19 mouse cellular contexts compared by ENCODE assay signal in genomic region chr3:89332013-89332412, GRCm38 (mm10). TPM values are rescaled to one million over a fixed set of nuclear protein-coding genes. Genes with fewer than 3 reads are reported as not detected.
DNase-seq lines count a peak whose midpoint lies in the region; ATAC-seq and TF ChIP-seq lines count a peak whose summit lies in the region.
"Had no signal": no experiment of that assay in that cellular context is flagged by ENCODE, and none has a peak within 500 bp of the region (broad histone marks: within the 10 kb centered on the region; RNA-seq: fewer than 3 reads in every experiment).

No protein-coding gene starts in this region.

- H3K4me2 ChIP-seq in lung, embryonic 14.5 days = no peak overlapping the region
- no peak overlapping the region for H3K4me2 ChIP-seq in lung, postnatal 0 days (replicated peaks; ENCODE audit: low read depth, low read length)
- H3K4me2 ChIP-seq in forebrain, embryonic 13.5 days = no peak overlapping the region
- 0 out of 2 replicates have a peak overlapping the region, but pooled peaks have one; percentile 7 for H3K4me2 ChIP-seq in hindbrain, embryonic 15.5 days
- no peak overlapping the region for H3K4me2 ChIP-seq in stomach, postnatal 0 days (replicated peaks; ENCODE audit: low read depth)
- H3K4me2 ChIP-seq: embryonic facial prominence, embryonic 13.5 days; kidney, embryonic 15.5 days; lung, embryonic 15.5 days had no signal

- H3K9ac ChIP-seq in lung, embryonic 14.5 days = no peak overlapping the region
- no peak overlapping the region for H3K9ac ChIP-seq in lung, postnatal 0 days (replicated peaks; ENCODE audit: low read depth)
- no peak overlapping the region for H3K9ac ChIP-seq in forebrain, embryonic 13.5 days
- H3K9ac ChIP-seq in hindbrain, embryonic 15.5 days = no peak overlapping the region
- H3K9ac ChIP-seq in stomach, postnatal 0 days (ENCODE audit: low read length) = no peak overlapping the region
- H3K9ac ChIP-seq: embryonic facial prominence, embryonic 13.5 days; kidney, embryonic 15.5 days; lung, embryonic 15.5 days had no signal

- H3K4me1 ChIP-seq in lung, embryonic 14.5 days (ENCODE audit: insufficient read depth) = 0 out of 2 replicates have a peak, but pooled peaks cover 7% of the 10 kb centered on the region
- no peaks in the 10 kb centered on the region for H3K4me1 ChIP-seq in lung, postnatal 0 days (ENCODE audit: insufficient read depth, low read depth, low read length)
- H3K4me1 ChIP-seq in forebrain, embryonic 13.5 days = peaks cover 64% of the 10 kb centered on the region
- H3K4me1 ChIP-seq in hindbrain, embryonic 15.5 days (replicated peaks) = peaks cover 47% of the 10 kb centered on the region
- H3K4me1 ChIP-seq in stomach, postnatal 0 days (replicated peaks; ENCODE audit: control insufficient read depth, insufficient read depth) = no peaks in the 10 kb centered on the region

- TF ChIP-seq EP300 in lung, postnatal 0 days (IDR thresholded peaks at IDR 0.05) = no peak
- no peak for TF ChIP-seq EP300 in stomach, postnatal 0 days (optimal IDR thresholded peaks at IDR 0.05)

- peaks cover 25% of the 10 kb centered on the region for H3K36me3 ChIP-seq in lung, embryonic 14.5 days (ENCODE audit: insufficient read depth)
- H3K36me3 ChIP-seq in lung, postnatal 0 days (ENCODE audit: insufficient read depth, low read length) = peaks cover 4% of the 10 kb centered on the region; the same call in 1 of the 2 replicates
- H3K36me3 ChIP-seq in forebrain, embryonic 13.5 days (ENCODE audit: poor library complexity, severe bottlenecking) = peaks cover 19% of the 10 kb centered on the region
- H3K36me3 ChIP-seq in hindbrain, embryonic 15.5 days = no peaks in the 10 kb centered on the region
- H3K36me3 ChIP-seq in stomach, postnatal 0 days (ENCODE audit: control insufficient read depth, insufficient read depth, low read length) = 0 out of 2 replicates have a peak, but pooled peaks cover 2% of the 10 kb centered on the region

- peak; percentile 18 for DNase-seq in lung, embryonic 14.5 days
- no peak for DNase-seq in lung, postnatal 0 days (ENCODE audit: low spot score)
- DNase-seq in stomach, postnatal 0 days (ENCODE audit: low spot score) = no peak
- DNase-seq in ovary, postnatal 10 days (ENCODE audit: low spot score) = no peak
- DNase-seq: cerebellum, adult 9-11 months; gastrocnemius, postnatal 36 days had no signal

- no peaks in the 10 kb centered on the region; the same call in 1 of the 2 replicates for H3K27me3 ChIP-seq in lung, embryonic 14.5 days (ENCODE audit: insufficient read depth, low read length)
- H3K27me3 ChIP-seq in lung, postnatal 0 days (replicated peaks; ENCODE audit: insufficient read depth, low read length) = no peaks in the 10 kb centered on the region
- H3K27me3 ChIP-seq in forebrain, embryonic 13.5 days = no peaks in the 10 kb centered on the region
- no peaks in the 10 kb centered on the region for H3K27me3 ChIP-seq in hindbrain, embryonic 15.5 days
- H3K27me3 ChIP-seq in stomach, postnatal 0 days (ENCODE audit: control insufficient read depth, insufficient read depth, low read length) = no peaks in the 10 kb centered on the region
- H3K27me3 ChIP-seq: Patski had no signal

- 42% methylated on average over 10 of the region's 10 CpGs for WGBS in lung, embryonic 14.5 days
- WGBS in lung, postnatal 0 days = 44% methylated on average over 10 of the region's 10 CpGs
- WGBS in forebrain, embryonic 13.5 days = 32% methylated on average over 10 of the region's 10 CpGs
- 33% methylated on average over 10 of the region's 10 CpGs for WGBS in hindbrain, embryonic 15.5 days
- 55% methylated on average over 10 of the region's 10 CpGs for WGBS in stomach, postnatal 0 days

- no peak for TF ChIP-seq CTCF in lung, embryonic 14.5 days (IDR thresholded peaks at IDR 0.05; ENCODE audit: low read depth)
- no peak for TF ChIP-seq CTCF in lung, postnatal 0 days (IDR thresholded peaks at IDR 0.05)
- TF ChIP-seq CTCF in stomach, postnatal 0 days (IDR thresholded peaks at IDR 0.05; ENCODE audit: low read depth) = no peak

- no peaks in the 10 kb centered on the region for H3K9me3 ChIP-seq in lung, embryonic 14.5 days (ENCODE audit: low read depth, low read length)
- no peaks in the 10 kb centered on the region for H3K9me3 ChIP-seq in lung, postnatal 0 days (ENCODE audit: low read length)
- no peaks in the 10 kb centered on the region for H3K9me3 ChIP-seq in forebrain, embryonic 13.5 days (replicated peaks)
- H3K9me3 ChIP-seq in hindbrain, embryonic 15.5 days = no peaks in the 10 kb centered on the region
- no peaks in the 10 kb centered on the region for H3K9me3 ChIP-seq in stomach, postnatal 0 days (ENCODE audit: control insufficient read depth, low read length)
- H3K9me3 ChIP-seq: embryonic facial prominence, embryonic 13.5 days; kidney, embryonic 15.5 days; lung, embryonic 15.5 days; megakaryocyte, embryonic 14.5 days had no signal

- H3K4me3 ChIP-seq in lung, embryonic 14.5 days (ENCODE audit: low read depth, low read length) = no peak overlapping the region
- no peak overlapping the region for H3K4me3 ChIP-seq in lung, postnatal 0 days (ENCODE audit: low read depth, low read length)
- H3K4me3 ChIP-seq in forebrain, embryonic 13.5 days = no peak overlapping the region
- no peak overlapping the region for H3K4me3 ChIP-seq in hindbrain, embryonic 15.5 days
- H3K4me3 ChIP-seq in stomach, postnatal 0 days (ENCODE audit: low read depth, low read length) = no peak overlapping the region
- H3K4me3 ChIP-seq: embryonic facial prominence, embryonic 13.5 days; kidney, embryonic 15.5 days; left cerebral cortex, adult 2 months; lung, embryonic 15.5 days; megakaryocyte, embryonic 14.5 days had no signal

- ATAC-seq in lung, embryonic 14.5 days (ENCODE audit: insufficient read depth) = no peak
- ATAC-seq in lung, postnatal 0 days = no peak
- ATAC-seq in forebrain, embryonic 13.5 days = no peak; the same call in 1 of the 2 replicates
- no peak for ATAC-seq in hindbrain, embryonic 15.5 days (ENCODE audit: low FRiP score, low read depth)
- ATAC-seq in stomach, postnatal 0 days (ENCODE audit: low FRiP score, low TSS enrichment) = no peak
- ATAC-seq in megakaryocyte progenitor cell, adult 5-6 weeks (replicated peaks; ENCODE audit: poor library complexity) = no peak
- ATAC-seq: Patski had no signal

- no peak overlapping the region for H3K27ac ChIP-seq in lung, embryonic 14.5 days (ENCODE audit: low read depth)
- H3K27ac ChIP-seq in lung, postnatal 0 days (ENCODE audit: low read length) = no peak overlapping the region
- H3K27ac ChIP-seq in forebrain, embryonic 13.5 days = peak overlapping the region; percentile 46
- H3K27ac ChIP-seq in hindbrain, embryonic 15.5 days (replicated peaks) = 0 out of 2 replicates have a peak overlapping the region, but pooled peaks have one; percentile 53
- peak overlapping the region; percentile 18; the same call in 1 of the 2 replicates for H3K27ac ChIP-seq in stomach, postnatal 0 days (replicated peaks)
- H3K27ac ChIP-seq: left cerebral cortex, adult 2 months; lung, embryonic 15.5 days had no signal

RNA-seq across cellular contexts. Expression of gene Efna4, which starts 5.8 kb away (rescaled TPM):
- polyA plus RNA-seq in lung, embryonic 14.5 days (2014; fragmentation: Nextera tagmentation; extraction: Ambion mirVana) = 24.6 and 27.0 TPM in 2 replicates
- polyA plus RNA-seq in lung, postnatal 0 days (2015; fragmentation: Nextera tagmentation; extraction: Ambion mirVana) = 9.7 and 10.3 TPM in 2 replicates
- 16.0 and 16.3 TPM in 2 replicates for polyA plus RNA-seq in forebrain, embryonic 13.5 days (2015; fragmentation: Nextera tagmentation; extraction: Ambion mirVana)
- polyA plus RNA-seq in hindbrain, embryonic 15.5 days (2015; fragmentation: Nextera tagmentation; extraction: Ambion mirVana) = 6.0 and 7.4 TPM in 2 replicates
- polyA plus RNA-seq in stomach, postnatal 0 days (2015; fragmentation: Nextera tagmentation; extraction: Ambion mirVana) = 8.9 and 11.7 TPM in 2 replicates
- total RNA-seq in megakaryocyte progenitor cell, adult 5-6 weeks (2015) = 0.17 and 0.64 TPM in 2 replicates
- 0.27 TPM in 1 of 2 replicates, not detected in the other for total RNA-seq in megakaryocyte progenitor cell, adult 5-6 weeks (2017)

RNA-seq across cellular contexts. Expression of gene Efna3, which starts 9.2 kb away (rescaled TPM):
- polyA plus RNA-seq in lung, embryonic 14.5 days (2014; fragmentation: Nextera tagmentation; extraction: Ambion mirVana) = 4.7 and 5.8 TPM in 2 replicates
- 4.4 and 6.7 TPM in 2 replicates for polyA plus RNA-seq in lung, postnatal 0 days (2015; fragmentation: Nextera tagmentation; extraction: Ambion mirVana)
- polyA plus RNA-seq in forebrain, embryonic 13.5 days (2015; fragmentation: Nextera tagmentation; extraction: Ambion mirVana) = 18.7 and 23.4 TPM in 2 replicates
- polyA plus RNA-seq in hindbrain, embryonic 15.5 days (2015; fragmentation: Nextera tagmentation; extraction: Ambion mirVana) = 62.4 and 72.3 TPM in 2 replicates
- 25.8 and 29.2 TPM in 2 replicates for polyA plus RNA-seq in stomach, postnatal 0 days (2015; fragmentation: Nextera tagmentation; extraction: Ambion mirVana)
- not detected in 2 replicates for total RNA-seq in megakaryocyte progenitor cell, adult 5-6 weeks (2015)
- not detected in 2 replicates for total RNA-seq in megakaryocyte progenitor cell, adult 5-6 weeks (2017)
- total RNA-seq: gastrocnemius, postnatal 36 days had no signal

RNA-seq across cellular contexts. Expression of gene Adam15, which starts 17.8 kb away (rescaled TPM):
- polyA plus RNA-seq in lung, embryonic 14.5 days (2014; fragmentation: Nextera tagmentation; extraction: Ambion mirVana) = 32.7 and 36.7 TPM in 2 replicates
- 133 and 177 TPM in 2 replicates for polyA plus RNA-seq in lung, postnatal 0 days (2015; fragmentation: Nextera tagmentation; extraction: Ambion mirVana)
- 24.1 and 27.5 TPM in 2 replicates for polyA plus RNA-seq in forebrain, embryonic 13.5 days (2015; fragmentation: Nextera tagmentation; extraction: Ambion mirVana)
- 71.0 and 77.1 TPM in 2 replicates for polyA plus RNA-seq in hindbrain, embryonic 15.5 days (2015; fragmentation: Nextera tagmentation; extraction: Ambion mirVana)
- polyA plus RNA-seq in stomach, postnatal 0 days (2015; fragmentation: Nextera tagmentation; extraction: Ambion mirVana) = 43.0 and 44.8 TPM in 2 replicates
- total RNA-seq in megakaryocyte progenitor cell, adult 5-6 weeks (2015) = 35.8 and 53.0 TPM in 2 replicates
- 38.7 and 49.8 TPM in 2 replicates for total RNA-seq in megakaryocyte progenitor cell, adult 5-6 weeks (2017)

RNA-seq across cellular contexts. Expression of gene Dcst2, which starts 29.8 kb away (rescaled TPM):
- polyA plus RNA-seq in lung, embryonic 14.5 days (2014; fragmentation: Nextera tagmentation; extraction: Ambion mirVana) = 0.17 TPM in 1 of 2 replicates, not detected in the other
- 0.16 and 0.25 TPM in 2 replicates for polyA plus RNA-seq in lung, postnatal 0 days (2015; fragmentation: Nextera tagmentation; extraction: Ambion mirVana)
- polyA plus RNA-seq in forebrain, embryonic 13.5 days (2015; fragmentation: Nextera tagmentation; extraction: Ambion mirVana) = 0.06 and 0.13 TPM in 2 replicates
- 0.09 and 0.34 TPM in 2 replicates for polyA plus RNA-seq in hindbrain, embryonic 15.5 days (2015; fragmentation: Nextera tagmentation; extraction: Ambion mirVana)
- 0.33 and 0.41 TPM in 2 replicates for polyA plus RNA-seq in stomach, postnatal 0 days (2015; fragmentation: Nextera tagmentation; extraction: Ambion mirVana)
- not detected in 2 replicates for total RNA-seq in megakaryocyte progenitor cell, adult 5-6 weeks (2015)
- not detected in 2 replicates for total RNA-seq in megakaryocyte progenitor cell, adult 5-6 weeks (2017)
- total RNA-seq: CH12.LX; gastrocnemius, postnatal 36 days had no signal
- polyA plus RNA-seq: heart, embryonic 14.5 days; neural tube, embryonic 11.5 days had no signal

RNA-seq across cellular contexts. Expression of gene Dcst1, which starts 33.0 kb away (rescaled TPM):
- 0.11 TPM in 1 of 2 replicates, not detected in the other for polyA plus RNA-seq in lung, embryonic 14.5 days (2014; fragmentation: Nextera tagmentation; extraction: Ambion mirVana)
- 0.11 and 0.38 TPM in 2 replicates for polyA plus RNA-seq in lung, postnatal 0 days (2015; fragmentation: Nextera tagmentation; extraction: Ambion mirVana)
- 0.37 and 0.57 TPM in 2 replicates for polyA plus RNA-seq in forebrain, embryonic 13.5 days (2015; fragmentation: Nextera tagmentation; extraction: Ambion mirVana)
- polyA plus RNA-seq in hindbrain, embryonic 15.5 days (2015; fragmentation: Nextera tagmentation; extraction: Ambion mirVana) = 0.89 and 1.1 TPM in 2 replicates
- 0.29 and 0.36 TPM in 2 replicates for polyA plus RNA-seq in stomach, postnatal 0 days (2015; fragmentation: Nextera tagmentation; extraction: Ambion mirVana)
- total RNA-seq in megakaryocyte progenitor cell, adult 5-6 weeks (2015) = not detected in 2 replicates
- not detected in 2 replicates for total RNA-seq in megakaryocyte progenitor cell, adult 5-6 weeks (2017)
- total RNA-seq: gastrocnemius, postnatal 36 days; layer of hippocampus, adult 18-20 months had no signal

Comparison
In these comparisons a context has a peak if more than half of its experiments do, and no peak if none do; other contexts are left out.
1. H3K27ac ChIP-seq: peak in forebrain, embryonic 13.5 days (single experiment), hindbrain, embryonic 15.5 days (single experiment) and stomach, postnatal 0 days (single experiment); none in lung, embryonic 14.5 days (single experiment) and lung, postnatal 0 days (single experiment).